Mouse (Mus musculus): ENCODE data around the gene Tas1r3.

Tas1r3 gene

GRCm38 (mm10) chr4:155841003-155841454, 22.1 kb downstream of the Tas1r3 start:
- peak; percentile 85 for DNase-seq (ENCODE audit: low read depth, low spot score)
- no peaks in the 10 kb centered on the region for H3K27me3 ChIP-seq (ENCODE audit: control insufficient read depth, insufficient read depth, low read length, poor library complexity, severe bottlenecking)
- no peaks in the 10 kb centered on the region for H3K36me3 ChIP-seq (ENCODE audit: control insufficient read depth, insufficient read depth, low read length, poor library complexity, severe bottlenecking)

GRCm38 (mm10) chr4:155840076-155841002, 22.8 kb downstream of the Tas1r3 start:
- no peaks in the 10 kb centered on the region for H3K36me3 ChIP-seq (ENCODE audit: control insufficient read depth, insufficient read depth, low read length, poor library complexity, severe bottlenecking)
- no peak for DNase-seq (ENCODE audit: low read depth, low spot score)
- no peaks in the 10 kb centered on the region for H3K27me3 ChIP-seq (ENCODE audit: control insufficient read depth, insufficient read depth, low read length, poor library complexity, severe bottlenecking)

- no peaks in the 10 kb centered on the region for H3K36me3 ChIP-seq (ENCODE audit: control insufficient read depth, insufficient read depth, low read length, poor library complexity, severe bottlenecking)
- H3K27me3 ChIP-seq (ENCODE audit: control insufficient read depth, insufficient read depth, low read length, poor library complexity, severe bottlenecking): no peaks in the 10 kb centered on the region
- DNase-seq (ENCODE audit: low read depth, low spot score): no peak
Measured at GRCm38 (mm10) chr4:155839483-155839910, 23.7 kb downstream of the Tas1r3 start, which contains the start of gene Mxra8. Gene Mxra8 (plus strand): TSS chr4:155839680.

GRCm38 (mm10) chr4:155838187-155839153, 24.7 kb downstream of the Tas1r3 start:
- Histone ChIP-seq H3K36me3 (ENCODE audit: control insufficient read depth, insufficient read depth, low read length, poor library complexity, severe bottlenecking) (no peaks in the 10 kb centered on the region), H3K27me3 (ENCODE audit: control insufficient read depth, insufficient read depth, low read length, poor library complexity, severe bottlenecking) (no peaks in the 10 kb centered on the region)
- DNase-seq (ENCODE audit: low read depth, low spot score): no peak

GRCm38 (mm10) chr4:155837404-155838010, 25.7 kb downstream of the Tas1r3 start:
- Histone ChIP-seq H3K36me3 (ENCODE audit: control insufficient read depth, insufficient read depth, low read length, poor library complexity, severe bottlenecking) (no peaks in the 10 kb centered on the region), H3K27me3 (ENCODE audit: control insufficient read depth, insufficient read depth, low read length, poor library complexity, severe bottlenecking) (no peaks in the 10 kb centered on the region)
- DNase-seq (ENCODE audit: low read depth, low spot score): no peak

GRCm38 (mm10) chr4:155833836-155834235, 29.3 kb downstream of the Tas1r3 start:
- DNase-seq (ENCODE audit: low read depth, low spot score): peak; percentile 81
- no peaks in the 10 kb centered on the region for H3K36me3 ChIP-seq (ENCODE audit: control insufficient read depth, insufficient read depth, low read length, poor library complexity, severe bottlenecking)

GRCm38 (mm10) chr4:155833234-155833633, 29.9 kb downstream of the Tas1r3 start:
- DNase-seq (ENCODE audit: low read depth, low spot score): no peak
- Histone ChIP-seq H3K36me3 (ENCODE audit: control insufficient read depth, insufficient read depth, low read length, poor library complexity, severe bottlenecking) (no peaks in the 10 kb centered on the region), H3K27me3 (ENCODE audit: control insufficient read depth, insufficient read depth, low read length, poor library complexity, severe bottlenecking) (no peaks in the 10 kb centered on the region)

More at GRCm38 (mm10) chr4:155833836-155834235, 29.3 kb downstream of the Tas1r3 start:
- H3K27me3 ChIP-seq (ENCODE audit: control insufficient read depth, insufficient read depth, low read length, poor library complexity, severe bottlenecking): no peaks in the 10 kb centered on the region

GRCm38 (mm10) chr4:155832321-155832720, 30.8 kb downstream of the Tas1r3 start:
- H3K36me3 ChIP-seq (ENCODE audit: control insufficient read depth, insufficient read depth, low read length, poor library complexity, severe bottlenecking): no peaks in the 10 kb centered on the region
- no peak for DNase-seq (ENCODE audit: low read depth, low spot score)
- no peaks in the 10 kb centered on the region for H3K27me3 ChIP-seq (ENCODE audit: control insufficient read depth, insufficient read depth, low read length, poor library complexity, severe bottlenecking)

- Histone ChIP-seq H3K27me3 (ENCODE audit: control insufficient read depth, insufficient read depth, low read length, poor library complexity, severe bottlenecking) (no peaks in the 10 kb centered on the region), H3K36me3 (ENCODE audit: control insufficient read depth, insufficient read depth, low read length, poor library complexity, severe bottlenecking) (no peaks in the 10 kb centered on the region)
- DNase-seq (ENCODE audit: low read depth, low spot score): no peak
Measured at GRCm38 (mm10) chr4:155831831-155832230, 31.3 kb downstream of the Tas1r3 start.

- Histone ChIP-seq H3K36me3 (ENCODE audit: control insufficient read depth, insufficient read depth, low read length, poor library complexity, severe bottlenecking) (no peaks in the 10 kb centered on the region), H3K27me3 (ENCODE audit: control insufficient read depth, insufficient read depth, low read length, poor library complexity, severe bottlenecking) (no peaks in the 10 kb centered on the region)
- DNase-seq (ENCODE audit: low read depth, low spot score): peak; percentile 96
Measured at GRCm38 (mm10) chr4:155831205-155831766, 31.9 kb downstream of the Tas1r3 start, which contains the start of gene Aurkaip1. Gene Aurkaip1 (plus strand): TSS chr4:155831272.

GRCm38 (mm10) chr4:155830596-155830995, 32.6 kb downstream of the Tas1r3 start:
- H3K27me3 ChIP-seq (ENCODE audit: control insufficient read depth, insufficient read depth, low read length, poor library complexity, severe bottlenecking): no peaks in the 10 kb centered on the region
- no peak for DNase-seq (ENCODE audit: low read depth, low spot score)
- no peaks in the 10 kb centered on the region for H3K36me3 ChIP-seq (ENCODE audit: control insufficient read depth, insufficient read depth, low read length, poor library complexity, severe bottlenecking)

- Histone ChIP-seq H3K27me3 (ENCODE audit: control insufficient read depth, insufficient read depth, low read length, poor library complexity, severe bottlenecking) (no peaks in the 10 kb centered on the region), H3K36me3 (ENCODE audit: control insufficient read depth, insufficient read depth, low read length, poor library complexity, severe bottlenecking) (peaks cover 3% of the 10 kb centered on the region; the same call in 1 of the 2 replicates)
- DNase-seq (ENCODE audit: low read depth, low spot score): no peak
Measured at GRCm38 (mm10) chr4:155829866-155830265, 33.3 kb downstream of the Tas1r3 start.

GRCm38 (mm10) chr4:155823443-155823842, 39.7 kb downstream of the Tas1r3 start:
- H3K27me3 ChIP-seq (ENCODE audit: control insufficient read depth, insufficient read depth, low read length, poor library complexity, severe bottlenecking): no peaks in the 10 kb centered on the region; the same call in 1 of the 2 replicates
- H3K36me3 ChIP-seq (ENCODE audit: control insufficient read depth, insufficient read depth, low read length, poor library complexity, severe bottlenecking): peaks cover 29% of the 10 kb centered on the region
- DNase-seq (ENCODE audit: low read depth, low spot score): no peak

- DNase-seq (ENCODE audit: low read depth, low spot score): peak; percentile 64
- no peaks in the 10 kb centered on the region; the same call in 1 of the 2 replicates for H3K27me3 ChIP-seq (ENCODE audit: control insufficient read depth, insufficient read depth, low read length, poor library complexity, severe bottlenecking)
Measured at GRCm38 (mm10) chr4:155821025-155821424, 42.1 kb downstream of the Tas1r3 start.

More at GRCm38 (mm10) chr4:155821025-155821424, 42.1 kb downstream of the Tas1r3 start:
- H3K36me3 ChIP-seq (ENCODE audit: control insufficient read depth, insufficient read depth, low read length, poor library complexity, severe bottlenecking): peaks cover 39% of the 10 kb centered on the region

Measured in splenic B cell, adult 2 months (primary cell).